Mouse (Mus musculus) ES-Bruce4 (cell line): ENCODE results near the gene Cnih1.

Source experiments
- CTCF ChIP-seq: IDR thresholded peaks from one replicate; pipeline ENCODE4 v1.8.1; 2011; ENCODE audit warnings: low read depth, low read length
- EP300 ChIP-seq: IDR thresholded peaks from 2 replicates; pipeline ENCODE4 v1.6.1; 2011; ENCODE audit warnings: low read depth, low read length; ENCODE audit not compliant: insufficient read depth

DNA sequence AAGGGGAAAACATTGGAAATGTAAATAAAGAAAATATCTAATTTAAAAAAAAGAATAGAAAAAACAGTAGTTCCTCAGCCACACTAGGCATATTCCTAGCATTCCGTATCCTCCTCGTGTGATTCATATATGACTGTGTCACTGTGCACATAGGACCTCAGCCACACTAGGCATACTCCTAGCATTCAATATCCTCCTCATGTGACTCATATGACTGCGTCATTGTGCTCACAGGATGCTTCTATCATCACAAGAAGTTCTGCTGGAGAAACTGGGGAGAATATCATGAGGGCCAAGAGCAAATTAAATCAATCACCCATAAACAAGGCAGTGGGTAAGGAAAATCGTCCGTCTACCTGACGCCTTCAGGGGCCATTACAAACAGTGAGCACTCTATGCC, 2.5 kb upstream of the Cnih1 start:
- no peak for TF ChIP-seq CTCF
- TF ChIP-seq EP300: no peak
